Mouse (Mus musculus): ENCODE measurements around the gene Kmt2d.

Kmt2d gene

DNA sequence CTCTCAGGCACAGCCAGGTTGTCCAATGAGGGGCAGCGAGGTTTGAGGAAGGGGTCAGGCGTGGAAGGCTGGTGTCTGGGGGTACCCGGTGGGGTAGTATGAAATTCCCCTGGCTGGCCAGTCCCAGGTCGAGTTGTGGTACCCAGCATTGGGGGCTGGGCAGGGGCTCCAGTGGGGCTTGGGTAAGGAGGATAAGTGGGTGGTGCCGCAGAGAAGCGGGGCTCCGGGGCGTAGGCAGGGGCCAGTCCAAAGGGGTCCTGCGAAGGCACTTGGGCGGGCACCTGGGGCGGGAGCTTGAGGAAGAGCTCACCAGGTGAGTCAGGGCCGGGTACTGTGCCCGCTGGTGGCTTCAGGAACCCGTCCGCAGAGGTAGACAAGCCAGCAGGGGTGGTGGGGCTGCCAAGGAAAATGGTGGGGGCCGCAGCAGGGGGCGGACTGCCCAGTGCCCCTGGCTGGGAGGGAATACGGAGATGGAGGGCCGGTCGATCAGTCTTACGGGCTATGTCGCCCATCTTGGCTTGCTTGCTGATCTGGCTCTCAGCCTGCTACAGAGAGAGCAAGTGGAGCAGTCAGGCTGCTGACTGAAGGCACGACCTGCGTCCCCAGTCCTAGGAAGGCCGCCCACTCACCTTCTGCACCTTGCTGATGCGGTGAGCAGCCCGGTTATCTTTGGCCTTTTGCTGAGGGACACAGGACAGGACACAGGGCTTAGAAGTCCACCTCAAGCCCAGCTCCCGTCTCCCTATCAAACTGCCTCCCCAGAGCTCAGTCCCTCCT, 17.7 kb downstream of the Kmt2d start:
- DNase-seq: peak; percentile 7

DNA sequence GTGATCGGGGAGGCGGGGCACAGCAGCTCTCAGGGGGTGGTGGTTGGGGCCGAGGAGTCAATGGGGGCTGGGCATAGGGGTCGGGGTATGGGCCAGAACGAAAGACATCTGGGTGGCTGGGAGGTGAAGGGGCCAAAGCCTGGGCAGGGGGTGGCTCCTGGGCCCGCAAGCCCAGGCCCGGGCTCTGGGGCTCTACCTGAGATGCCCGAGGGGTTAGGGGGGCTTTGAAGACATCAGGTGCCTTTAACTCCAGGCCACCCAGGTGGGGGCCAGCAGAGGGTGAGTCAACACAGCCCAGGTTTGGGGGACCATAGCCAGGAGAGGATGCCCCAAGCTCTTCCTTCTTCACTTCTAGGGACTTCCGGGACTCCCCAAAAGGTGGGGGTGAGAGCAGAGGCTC, 18.3 kb downstream of the Kmt2d start:
- DNase-seq: no peak

DNA sequence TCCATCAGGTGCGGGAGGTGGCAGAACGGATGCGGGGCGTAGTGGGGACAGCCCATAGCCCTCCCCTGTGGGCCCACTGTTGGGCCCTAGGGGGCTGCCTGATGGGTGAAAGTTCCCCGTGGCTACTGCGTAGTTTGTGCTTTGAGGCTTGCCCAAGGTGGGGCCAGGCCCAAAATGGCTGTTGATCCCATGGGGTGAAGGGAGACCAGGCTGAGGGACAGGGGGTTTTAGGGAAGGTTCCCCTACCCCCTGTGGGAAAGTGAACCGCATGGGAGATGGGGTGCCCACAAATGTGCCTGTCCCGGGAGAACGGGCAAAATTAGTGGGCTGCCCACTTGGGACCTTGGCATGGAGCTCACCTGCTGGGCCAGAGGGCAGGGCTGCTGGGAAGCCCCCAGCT, 18.9 kb downstream of the Kmt2d start:
- DNase-seq: no peak

DNA sequence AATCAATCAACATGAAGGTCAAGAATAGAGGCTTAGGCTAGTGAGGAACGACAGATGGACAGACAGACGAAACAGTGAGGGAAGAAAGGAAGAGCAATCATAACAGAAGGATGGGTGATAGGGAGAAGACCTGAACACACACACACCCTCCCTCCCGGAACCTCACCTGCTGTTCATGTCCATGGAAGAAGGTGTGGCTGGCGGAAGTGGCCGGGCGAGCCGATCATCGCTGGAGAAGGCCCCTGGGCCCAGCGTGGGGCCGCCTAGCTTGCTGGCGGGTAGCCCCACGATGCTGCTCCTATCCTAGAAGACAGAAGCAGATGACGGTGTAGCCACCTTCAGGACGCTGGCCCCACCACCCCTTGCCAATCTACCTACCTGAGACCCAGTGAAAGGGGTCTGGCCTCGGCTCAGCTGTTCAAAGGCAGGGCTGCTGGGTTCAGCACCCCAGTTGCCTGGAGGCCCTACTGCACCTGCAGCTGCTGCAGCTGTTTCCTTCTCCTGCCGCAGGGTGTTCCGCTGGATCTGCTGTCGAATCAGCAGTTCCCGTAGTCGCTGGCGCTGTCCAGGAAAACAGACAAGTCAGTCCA, 19.7 kb downstream of the Kmt2d start:
- DNase-seq: no peak

DNA sequence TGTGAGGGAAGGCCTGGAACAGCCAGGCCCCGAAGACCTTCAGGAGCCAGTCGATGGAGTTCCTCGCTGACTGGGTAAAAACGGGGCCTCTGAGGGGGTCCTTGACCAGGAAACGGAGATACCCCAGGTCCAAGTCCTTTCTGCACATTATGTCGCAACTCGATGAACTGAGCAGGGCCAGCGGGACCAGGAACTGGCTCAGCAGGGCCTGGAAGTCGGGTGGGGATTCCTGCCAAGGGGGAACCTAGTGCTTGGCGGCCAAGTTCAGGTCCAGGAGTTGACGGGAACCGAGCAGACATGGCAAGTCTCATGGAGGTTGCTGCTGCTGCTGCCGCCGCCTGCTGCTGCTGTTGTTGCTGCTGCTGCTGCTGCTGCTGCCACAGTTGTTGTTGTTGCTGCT, 20.3 kb downstream of the Kmt2d start:
- DNase-seq: no peak

DNA sequence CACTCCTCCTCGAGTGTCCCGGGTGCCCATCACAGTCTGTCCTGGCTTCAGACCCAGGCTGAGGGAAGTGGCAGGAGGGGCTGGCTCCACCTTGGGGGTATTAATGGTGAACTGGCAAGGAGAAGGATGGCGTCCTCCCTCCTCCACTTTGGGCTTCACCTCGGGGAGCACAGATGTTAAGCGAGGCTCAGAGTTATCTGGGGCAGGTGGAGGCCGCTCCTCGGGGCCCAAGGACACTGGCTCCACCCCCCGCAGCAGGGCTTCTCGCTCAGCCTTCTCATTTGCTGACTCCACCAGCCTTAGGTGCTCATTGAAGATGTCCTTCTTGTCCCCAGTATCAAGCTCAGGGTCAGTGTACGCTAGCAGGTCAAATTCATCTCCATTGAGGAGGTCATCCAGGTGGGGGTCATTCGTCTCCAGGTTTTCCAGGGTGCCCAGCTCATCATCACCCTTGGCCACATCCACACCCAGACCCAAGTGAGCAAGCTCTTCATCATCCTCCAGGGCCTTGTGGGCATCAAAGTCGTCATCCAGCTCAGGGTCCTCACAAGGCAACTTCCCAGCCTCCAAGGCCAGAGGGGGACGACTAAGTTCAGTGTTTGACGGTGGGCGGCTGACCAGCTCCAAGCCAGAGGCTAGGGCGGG, 20.9 kb downstream of the Kmt2d start:
- no peak for DNase-seq

DNA sequence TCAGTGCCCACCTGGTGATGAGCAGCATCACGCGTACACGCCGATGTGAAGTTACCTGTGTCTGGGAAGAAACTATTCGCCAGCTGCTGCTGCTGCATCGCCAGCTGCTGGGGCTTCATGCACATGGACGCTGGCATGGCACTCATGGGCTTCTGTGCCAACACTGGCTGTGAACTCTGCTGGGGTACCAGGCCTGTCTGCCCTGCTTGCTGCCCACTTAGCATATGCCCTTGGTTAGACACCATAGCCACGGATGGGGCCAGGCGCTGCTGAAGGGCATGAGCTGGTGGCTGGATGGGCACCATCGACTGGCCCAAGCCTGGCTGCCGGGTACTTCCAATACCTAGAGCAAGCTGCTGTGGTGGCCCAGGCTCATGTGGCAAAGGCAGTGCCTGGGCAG, 21.8 kb downstream of the Kmt2d start:
- no peak for DNase-seq

DNA sequence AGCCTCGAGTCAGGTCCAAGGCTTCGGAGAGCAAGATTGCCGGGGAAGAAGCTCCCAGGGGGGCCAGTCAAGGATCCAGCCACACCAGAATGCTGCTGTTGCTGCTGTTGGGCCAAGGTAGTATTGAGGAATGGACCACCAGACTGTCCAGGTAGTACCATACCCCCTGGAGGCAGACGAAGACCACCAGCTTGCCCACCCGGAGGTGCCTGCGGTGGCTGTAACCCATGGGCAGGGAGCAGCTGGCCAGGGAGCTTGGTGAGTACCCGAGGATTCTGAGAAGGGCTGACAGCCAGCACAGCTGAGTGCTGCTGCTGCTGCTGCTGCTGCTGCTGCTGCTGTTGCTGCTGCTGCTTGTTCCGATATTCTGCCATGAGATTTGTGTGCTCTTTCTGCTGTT, 24.9 kb downstream of the Kmt2d start:
- no peak for DNase-seq

DNA sequence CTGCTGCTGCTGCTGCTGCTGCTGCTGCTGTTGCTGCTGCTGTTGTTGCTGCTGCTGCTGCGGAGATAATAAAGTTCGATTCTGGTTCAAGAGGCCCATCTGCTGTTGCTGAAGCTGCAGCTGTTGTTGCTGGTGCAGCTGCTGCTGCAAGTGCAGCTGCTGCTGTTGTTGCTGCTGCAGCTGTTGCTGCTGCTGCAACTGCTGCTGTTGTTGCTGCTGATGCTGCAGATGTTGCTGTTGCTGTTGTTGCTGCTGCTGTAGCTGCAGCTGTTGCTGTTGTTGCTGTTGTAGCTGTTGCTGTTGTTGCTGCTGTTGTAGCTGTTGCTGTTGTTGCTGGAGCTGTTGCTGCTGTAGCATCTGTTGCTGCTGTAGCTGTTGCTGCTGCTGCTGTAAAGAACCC, 25.9 kb downstream of the Kmt2d start:
- DNase-seq: no peak

DNA sequence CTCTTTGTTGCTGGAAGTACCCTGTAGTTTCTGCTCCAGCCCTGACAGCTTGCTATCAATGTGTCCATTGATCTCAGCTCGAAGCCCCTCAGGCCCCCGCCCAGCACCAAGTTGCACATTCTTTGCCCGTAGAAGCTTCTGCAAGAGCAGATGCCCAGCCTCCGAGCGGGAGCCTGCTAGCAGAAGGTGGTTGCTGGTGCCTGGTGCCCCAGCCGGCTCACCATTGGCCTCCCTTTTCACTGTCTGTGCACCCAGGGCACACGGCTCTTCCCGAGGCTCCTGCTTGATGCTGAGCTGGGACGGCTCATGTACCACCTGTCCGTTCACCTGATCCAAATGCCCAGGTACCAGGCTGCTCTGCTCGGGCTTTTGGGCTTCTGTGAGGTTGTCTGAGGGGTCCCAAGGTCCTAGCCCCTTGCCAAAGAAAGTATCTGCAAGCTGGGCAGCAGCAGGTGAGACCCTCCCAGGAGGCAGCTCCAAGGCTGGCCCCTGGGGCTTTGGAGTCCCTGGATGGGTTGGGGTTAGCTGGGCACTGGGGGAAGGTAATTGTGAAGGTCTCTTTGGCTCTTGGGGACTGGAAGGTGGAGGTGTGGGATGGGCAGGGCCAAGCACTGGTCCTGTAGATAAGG, 27.3 kb downstream of the Kmt2d start:
- DNase-seq: no peak

DNA sequence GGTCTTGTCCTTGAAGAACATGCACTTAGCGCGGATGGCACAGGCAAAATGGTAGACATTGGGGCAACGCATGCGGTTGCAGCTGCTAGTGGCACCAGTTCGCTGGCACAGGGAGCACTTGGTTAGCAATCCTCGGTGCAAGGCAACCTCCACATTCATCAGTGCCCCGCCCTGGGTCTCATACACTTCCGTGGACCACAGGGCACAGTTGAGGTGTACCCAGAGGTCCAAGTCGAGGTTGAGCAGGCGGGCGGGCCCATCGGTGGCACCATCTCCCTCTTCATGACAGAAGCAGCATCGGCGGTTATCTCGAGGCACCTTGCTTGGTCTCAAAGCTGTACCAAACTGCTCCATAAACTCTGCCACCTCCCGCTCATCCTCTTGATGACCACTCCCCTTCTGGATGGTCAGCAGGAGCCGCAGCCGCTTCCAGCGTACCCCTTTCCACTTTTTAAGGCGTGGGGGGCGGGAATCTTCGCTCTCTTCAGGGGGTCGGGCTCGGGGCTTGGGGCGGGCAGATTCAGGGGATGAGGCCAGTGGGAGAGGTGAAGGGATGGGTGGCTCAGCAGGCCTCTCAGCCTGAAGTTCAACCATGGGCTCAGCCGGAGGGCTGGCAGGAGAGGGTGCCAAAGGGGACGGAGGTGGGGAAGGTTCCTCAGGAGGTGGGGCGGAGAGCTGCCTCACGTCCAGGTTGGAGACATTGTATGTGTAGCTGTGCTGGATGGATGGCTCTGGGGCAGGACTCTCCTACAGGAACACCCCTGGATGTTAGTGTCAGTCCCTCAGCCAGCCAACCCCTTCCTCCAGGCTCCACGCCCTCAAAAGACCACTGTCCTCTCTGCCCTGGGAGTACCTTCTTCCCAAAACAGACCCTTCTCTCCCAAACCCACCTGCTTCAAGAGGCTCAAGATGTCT, 31.1 kb downstream of the Kmt2d start:
- no peak for DNase-seq

DNA sequence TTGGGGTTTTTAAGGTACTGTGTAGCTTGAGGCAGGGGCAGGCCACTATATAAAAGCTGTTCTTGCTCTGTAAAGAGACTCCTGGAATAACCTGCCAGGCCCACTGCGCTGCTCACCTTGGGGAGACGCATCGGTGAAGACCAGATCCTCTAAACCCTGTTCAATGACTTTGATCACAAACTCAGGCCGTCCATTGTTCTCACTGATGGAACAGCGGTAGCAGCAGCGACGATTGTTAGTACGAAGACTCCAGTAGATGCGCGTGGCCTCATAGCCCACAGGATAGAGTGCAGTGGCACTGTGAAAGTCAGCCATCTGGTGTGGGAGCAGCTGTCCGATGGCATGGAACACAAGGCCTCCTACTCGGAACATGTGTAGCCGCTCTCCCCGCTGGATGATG, 31.8 kb downstream of the Kmt2d start:
- no peak for DNase-seq

DNA sequence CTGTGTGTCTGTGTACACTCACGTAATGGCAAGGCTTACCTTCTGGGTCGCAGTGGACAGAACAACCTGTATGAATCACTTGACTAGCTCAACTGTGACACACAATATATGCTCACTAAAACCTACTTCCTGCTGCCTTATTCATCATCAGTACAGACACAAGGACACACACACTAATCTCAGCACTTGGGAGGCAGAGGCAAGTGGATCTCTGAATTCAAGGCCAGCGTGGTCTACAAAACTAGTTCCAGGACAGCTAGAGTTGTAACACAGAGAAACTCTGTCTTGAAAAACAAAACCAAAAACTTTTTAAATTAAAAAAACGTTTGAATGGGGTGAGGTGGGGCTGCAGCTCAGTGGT, 33.3 kb downstream of the Kmt2d start:
- DNase-seq: no peak

DNA sequence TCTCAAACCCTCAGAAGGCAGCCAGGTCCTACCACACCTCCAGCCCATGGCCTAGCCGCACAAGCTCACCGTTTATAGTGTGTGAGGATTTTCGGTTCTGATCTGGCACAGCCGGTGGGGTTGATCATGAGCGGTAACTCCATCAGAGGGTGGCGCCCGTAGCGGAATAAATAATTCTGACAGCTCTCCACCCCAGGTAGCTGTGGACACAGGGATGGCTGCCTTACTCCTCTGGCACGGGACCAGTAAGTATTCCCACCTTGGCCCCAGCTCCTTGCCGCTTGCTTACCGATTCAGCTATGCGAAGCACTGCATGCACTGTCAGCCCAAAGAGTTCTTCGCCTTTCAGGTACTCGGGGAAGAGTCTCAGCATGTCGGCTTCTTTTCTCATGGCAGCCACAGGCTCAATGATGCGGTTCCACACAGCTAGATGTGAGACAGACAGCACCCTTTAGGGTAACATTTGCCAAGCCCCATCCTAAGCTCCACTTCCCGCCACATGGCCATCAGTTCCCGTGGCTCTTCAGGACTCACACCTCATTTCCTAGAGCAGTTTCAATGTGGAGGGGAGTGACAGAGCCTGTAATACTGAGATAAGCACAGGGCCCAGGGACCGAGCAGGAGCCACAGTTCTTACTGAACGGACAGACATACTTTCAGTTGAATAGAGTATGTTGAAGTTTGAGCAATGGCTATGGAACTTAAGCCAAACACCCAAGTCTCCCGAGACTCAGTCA, 33.8 kb downstream of the Kmt2d start:
- no peak for DNase-seq

DNA sequence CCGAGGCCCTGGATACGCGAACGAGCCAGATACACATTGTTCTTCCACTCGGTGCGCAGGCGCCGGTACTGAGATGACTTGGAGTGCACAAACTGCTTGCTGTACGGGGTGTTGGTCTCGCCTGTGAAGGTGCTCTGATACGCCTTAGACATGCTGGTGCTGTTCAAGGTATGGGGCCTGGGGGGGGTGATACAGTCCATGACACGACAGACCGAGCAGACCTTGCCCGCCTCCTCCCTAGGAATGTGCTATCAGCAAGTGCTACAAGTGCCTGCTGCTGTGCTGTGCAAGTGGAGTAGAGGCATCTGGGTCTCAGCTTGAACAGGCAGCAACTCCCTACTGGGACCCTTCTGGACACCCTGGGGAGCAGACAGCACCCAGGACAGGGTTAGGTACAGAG, 35.7 kb downstream of the Kmt2d start:
- DNase-seq: no peak

DNA sequence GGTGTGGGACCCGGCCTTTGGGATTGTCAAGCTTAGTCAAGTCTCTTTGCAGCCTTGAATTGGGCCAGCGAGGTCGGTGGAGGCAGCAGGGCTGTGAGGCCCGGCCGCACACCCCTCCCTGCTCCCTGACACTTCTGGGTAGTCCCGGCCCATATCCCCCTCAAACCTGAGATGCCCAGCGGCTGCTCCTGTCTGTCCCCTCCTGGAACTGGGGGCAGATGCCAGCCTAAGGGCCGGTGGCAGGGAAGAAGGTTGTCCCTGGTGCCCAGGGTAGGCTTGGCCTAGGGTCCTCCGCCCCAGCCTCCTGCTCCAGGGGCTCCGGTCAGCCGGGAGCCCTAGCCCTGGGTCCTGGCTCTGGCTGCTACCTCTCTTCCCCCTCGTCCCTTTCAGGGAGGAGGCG, 36.9 kb downstream of the Kmt2d start:
- no peak for DNase-seq

DNA sequence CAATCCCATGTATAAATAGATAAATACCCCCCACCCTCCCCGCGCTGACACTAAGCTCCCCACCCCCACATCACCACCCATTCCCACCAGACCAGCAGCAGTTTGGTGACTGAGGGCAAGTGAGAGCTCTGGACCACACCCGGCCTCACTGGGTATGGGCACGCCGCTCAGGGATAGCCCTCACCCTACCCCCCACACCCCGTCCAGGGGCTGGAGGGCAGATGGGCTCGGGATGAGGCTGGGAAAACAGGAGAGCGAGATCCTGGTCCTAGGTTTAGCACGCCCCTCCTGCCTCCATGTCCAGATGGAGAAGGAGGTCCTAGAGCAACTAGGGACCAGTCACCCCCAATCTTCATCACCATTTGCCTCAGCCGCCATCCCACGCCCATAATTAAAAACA, 37.7 kb downstream of the Kmt2d start:
- DNase-seq: no peak

DNA sequence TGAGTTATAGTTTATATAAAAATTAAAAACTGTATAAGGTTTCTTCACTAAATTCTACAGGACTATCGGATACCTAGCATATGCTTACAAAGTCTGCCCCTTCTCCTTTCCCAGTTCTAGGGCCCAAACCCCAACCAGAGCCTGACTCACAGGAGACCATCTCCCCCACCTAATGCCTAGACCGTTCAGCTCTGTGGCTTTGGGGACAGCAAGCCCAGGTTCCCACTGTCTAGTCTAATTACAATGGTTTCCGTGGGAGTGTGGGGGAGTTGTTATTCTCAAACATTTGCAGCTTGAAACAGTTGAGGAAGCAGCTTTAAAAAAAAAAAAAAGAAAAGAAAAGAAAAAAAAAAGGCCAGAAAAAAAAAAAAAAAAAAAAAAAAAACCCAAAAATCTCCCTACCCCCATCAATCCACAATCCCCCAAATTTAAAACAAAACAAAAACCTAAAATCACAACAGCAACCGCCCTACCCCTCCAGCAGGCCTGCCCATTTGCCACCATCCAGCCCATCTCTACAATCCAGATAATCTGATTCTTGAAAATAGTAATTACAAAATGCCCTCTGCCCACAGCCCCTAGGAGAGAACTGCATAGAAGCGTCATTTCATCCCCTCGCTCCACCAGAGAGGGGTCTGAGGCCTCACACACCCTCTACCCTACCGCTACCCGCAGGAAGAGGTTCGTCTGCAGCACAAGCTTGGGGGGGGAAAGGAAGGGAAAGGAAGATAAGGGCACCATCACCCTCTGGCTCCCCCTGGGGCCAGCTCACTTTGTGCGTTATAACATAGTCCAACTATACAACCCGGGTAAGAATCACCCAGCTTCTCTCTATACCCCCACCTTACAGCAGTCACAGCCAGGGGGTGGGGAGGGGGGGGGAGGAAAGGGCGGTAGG, 38.6 kb downstream of the Kmt2d start:
- DNase-seq: peak; percentile 42

DNA sequence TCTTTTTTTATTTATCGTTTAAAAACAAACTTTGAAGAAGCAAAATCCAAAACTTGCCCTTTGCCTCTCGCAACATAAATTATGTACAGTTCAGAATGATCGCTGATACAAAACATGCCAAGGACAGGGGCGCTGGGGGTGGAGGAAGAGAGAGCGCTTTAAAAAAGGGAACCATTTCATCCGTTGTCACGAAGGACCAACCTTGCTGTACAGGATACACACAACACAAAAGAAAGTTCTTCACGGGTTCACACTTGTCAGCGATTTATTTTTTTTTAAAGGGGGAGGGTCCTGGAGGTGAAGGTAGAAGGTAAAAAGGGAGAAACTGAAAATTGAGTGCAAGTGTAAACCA, 39.3 kb downstream of the Kmt2d start:
- no peak for DNase-seq

DNA sequence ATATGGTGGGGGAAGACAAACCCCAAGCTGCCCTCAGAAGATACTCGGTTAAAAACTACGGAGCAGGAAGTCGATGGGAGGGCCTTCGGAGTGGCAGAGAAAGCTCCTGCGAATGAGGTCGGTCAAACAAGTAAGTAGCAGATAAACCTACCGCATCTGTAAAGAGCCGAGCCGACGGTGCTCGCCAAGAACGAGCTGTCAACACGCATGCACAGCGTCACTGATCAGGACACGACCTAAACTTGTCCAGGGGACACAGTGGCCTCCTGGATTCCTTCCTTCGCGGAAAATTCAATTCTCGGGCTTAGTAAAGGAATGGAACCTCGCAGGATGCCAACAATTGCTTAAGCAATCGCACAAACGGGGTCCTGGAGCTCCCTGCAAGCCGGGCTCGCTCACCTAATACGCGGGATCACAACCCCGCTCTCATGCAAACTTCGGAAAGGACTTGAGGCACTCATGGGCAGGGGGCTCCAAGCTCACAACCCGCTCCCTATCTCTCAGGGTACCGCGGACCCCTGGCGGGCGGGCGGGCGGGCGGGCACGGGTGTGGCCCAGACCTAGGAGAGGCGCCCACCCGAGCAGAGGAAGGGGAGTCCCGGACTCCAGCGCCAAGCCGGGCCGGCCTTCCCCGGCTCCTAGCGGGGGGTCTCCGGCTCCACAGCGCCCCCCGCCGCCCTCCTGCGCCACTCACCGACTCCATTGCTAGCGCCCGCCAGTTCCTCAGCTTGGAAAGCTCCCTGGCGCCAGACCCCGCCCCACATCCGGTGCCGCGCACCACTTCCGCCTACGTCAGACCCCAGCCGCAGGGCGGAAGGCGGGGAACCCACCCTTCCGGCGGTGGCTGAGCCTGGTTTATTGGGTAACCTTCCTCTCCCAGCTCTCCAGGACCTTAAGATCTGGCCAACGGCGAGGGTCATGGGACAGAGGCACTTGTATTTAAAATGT, 40.0 kb downstream of the Kmt2d start, which contains the start of gene Prkag1:
Prkag1 (minus strand) TSS at position 786 of the 948 bp plus-strand sequence.
- DNase-seq: peak; percentile 98

Measured in lung, postnatal 10 days (tissue).